Mouse (Mus musculus) yolk sac, embryonic 10.5 days (tissue): ENCODE measurements around the gene Asic2.

Experiments
- DNase-seq: peaks from one replicate; pipeline ENCODE4 v3.0.0-alpha.2; 2017; ENCODE audit warnings: low spot score

The Asic2 gene

GRCm38 (mm10) chr11:81968401-81968881 lies at the start of gene Asic2:
Gene Asic2, minus strand, starts transcription at chr11:81968457.
- DNase-seq: peak; percentile 6

- DNase-seq: no peak
Measured at GRCm38 (mm10) chr11:82016181-82016780, 48.0 kb upstream of the Asic2 start.

GRCm38 (mm10) chr11:82015066-82015465 lies 46.8 kb upstream of the Asic2 start:
- no peak for DNase-seq

GRCm38 (mm10) chr11:82013756-82014155 lies 45.5 kb upstream of the Asic2 start:
- DNase-seq: no peak

GRCm38 (mm10) chr11:82011411-82012193 lies 43.3 kb upstream of the Asic2 start:
- DNase-seq: no peak

- DNase-seq: no peak
Measured at GRCm38 (mm10) chr11:82010115-82010514, 41.9 kb upstream of the Asic2 start.

- peak; percentile 45 for DNase-seq
Measured at GRCm38 (mm10) chr11:82006796-82007423, 38.7 kb upstream of the Asic2 start.

- DNase-seq: no peak
Measured at GRCm38 (mm10) chr11:82004810-82005209, 36.6 kb upstream of the Asic2 start.

GRCm38 (mm10) chr11:82000581-82000980 lies 32.3 kb upstream of the Asic2 start:
- DNase-seq: no peak

GRCm38 (mm10) chr11:81999469-81999868 lies 31.2 kb upstream of the Asic2 start:
- DNase-seq: no peak

GRCm38 (mm10) chr11:81998646-81999045 lies 30.4 kb upstream of the Asic2 start:
- DNase-seq: no peak

GRCm38 (mm10) chr11:81997085-81997484 lies 28.8 kb upstream of the Asic2 start:
- no peak for DNase-seq

- peak; percentile 41 for DNase-seq
Measured at GRCm38 (mm10) chr11:81996172-81996841, 28.1 kb upstream of the Asic2 start.

GRCm38 (mm10) chr11:81983146-81983545 lies 14.9 kb upstream of the Asic2 start:
- DNase-seq: no peak

GRCm38 (mm10) chr11:81982191-81982590 lies 13.9 kb upstream of the Asic2 start:
- no peak for DNase-seq

- DNase-seq: no peak
Measured at GRCm38 (mm10) chr11:81974577-81974976, 6.3 kb upstream of the Asic2 start.

GRCm38 (mm10) chr11:81973699-81974098 lies 5.4 kb upstream of the Asic2 start:
- no peak for DNase-seq

- no peak for DNase-seq
Measured at GRCm38 (mm10) chr11:81972044-81972443, 3.8 kb upstream of the Asic2 start.

GRCm38 (mm10) chr11:81966626-81967289 lies 1.5 kb downstream of the Asic2 start:
- DNase-seq: peak; percentile 32

- no peak for DNase-seq
Measured at GRCm38 (mm10) chr11:81965653-81966625, 2.3 kb downstream of the Asic2 start.

GRCm38 (mm10) chr11:81964561-81964960 lies 3.7 kb downstream of the Asic2 start:
- no peak for DNase-seq
